Mouse (Mus musculus) frontal cortex, postnatal 10 days (tissue): ENCODE results near the gene Tmtc2.

Source experiments
- DNase-seq, 2 experiments: peaks; one replicate each; pipeline ENCODE4 v3.0.0; 2022; ENCODE audit warnings: low spot score in 2 of 2, mixed read lengths in 1 of 2

The Tmtc2 gene

DNA sequence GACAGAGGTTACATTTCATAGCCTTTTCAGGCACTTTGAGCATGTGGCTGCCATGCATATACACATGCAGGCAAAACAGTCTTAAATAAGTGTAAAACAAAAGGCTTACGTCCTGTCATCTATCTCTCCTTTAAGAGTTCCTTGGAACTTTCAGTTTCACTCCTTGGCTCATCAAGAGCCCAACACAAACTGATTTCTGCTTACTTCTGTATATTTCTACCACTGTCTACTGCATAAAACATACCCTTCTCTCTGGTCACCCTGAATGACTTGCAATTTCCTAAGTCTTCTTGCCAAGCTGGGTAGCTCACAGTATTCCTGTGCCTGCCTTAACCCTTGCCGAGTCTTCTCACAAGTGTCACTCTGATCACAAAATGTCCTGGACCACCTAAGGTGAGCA, 26.2 kb downstream of the Tmtc2 start:
- DNase-seq, result no peak

DNA sequence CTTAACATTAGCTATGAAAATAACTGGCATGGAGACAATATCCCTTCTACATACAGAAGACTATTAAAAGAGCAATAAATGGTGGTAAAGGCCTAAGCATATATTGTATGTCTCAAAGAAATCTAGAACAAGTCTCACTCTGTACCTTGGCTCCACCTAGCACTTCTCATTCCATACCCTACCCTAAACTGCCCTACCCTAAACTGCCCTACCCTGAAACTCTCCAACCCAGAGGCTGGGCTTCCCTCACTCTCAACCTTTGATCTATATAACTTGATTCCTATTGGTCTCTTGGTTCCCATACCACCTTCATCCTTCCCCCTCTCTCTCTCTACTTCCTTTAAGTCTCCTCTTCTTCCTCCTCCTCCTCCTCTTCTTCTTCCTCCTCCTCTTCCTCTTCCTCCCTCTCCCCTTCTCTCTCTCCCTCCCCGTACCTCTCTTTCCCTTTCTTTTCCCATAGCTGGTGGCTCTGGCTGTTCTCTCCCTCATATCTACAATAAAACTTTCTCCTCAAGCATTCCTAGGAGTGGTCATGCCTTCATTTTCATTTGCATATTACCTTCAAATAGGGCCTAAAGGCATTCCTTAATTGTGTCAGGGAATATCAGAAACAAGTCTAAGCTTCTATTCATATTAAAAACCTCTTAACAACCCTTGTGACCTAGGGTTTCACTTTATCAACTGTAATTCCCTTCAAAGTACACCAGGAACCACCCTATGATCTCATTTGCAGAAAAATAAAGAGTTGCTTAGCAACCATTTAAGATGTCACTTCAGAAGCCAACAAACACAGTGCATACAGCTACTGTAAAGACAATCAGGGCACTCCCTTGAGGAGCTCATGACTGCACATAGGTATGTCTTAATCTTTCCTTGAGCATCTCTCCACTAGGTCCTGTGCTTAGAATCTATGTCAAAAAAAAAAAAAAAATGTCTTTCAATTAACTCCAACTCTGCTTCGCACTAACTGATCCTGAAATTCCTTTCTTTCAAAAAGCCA, 29.9 kb downstream of the Tmtc2 start:
- DNase-seq, result no peak

- no peak for DNase-seq
Measured at GRCm38 (mm10) chr10:105542081-105542480, 32.2 kb downstream of the Tmtc2 start.

- DNase-seq, result no peak
Measured at GRCm38 (mm10) chr10:105539697-105540096, 34.6 kb downstream of the Tmtc2 start.

DNA sequence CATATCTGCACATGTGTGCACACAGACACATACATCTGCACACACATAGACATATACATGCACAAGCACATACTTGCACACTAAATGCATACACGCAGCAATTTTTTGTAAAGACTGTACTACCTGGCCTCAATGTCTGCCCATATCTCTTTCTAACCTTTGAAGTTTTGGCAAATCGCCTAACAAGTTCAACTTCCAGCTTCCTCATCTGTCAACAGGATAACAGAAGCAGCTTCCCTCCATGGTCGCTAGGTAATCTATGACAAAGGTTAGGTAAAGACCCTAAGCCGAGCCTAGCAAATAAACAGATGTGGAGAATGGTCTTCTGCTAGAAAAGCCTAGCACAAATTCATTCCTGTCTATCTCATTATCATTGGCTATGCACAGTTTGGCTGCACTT, 37.3 kb downstream of the Tmtc2 start:
- DNase-seq, result no peak

DNA sequence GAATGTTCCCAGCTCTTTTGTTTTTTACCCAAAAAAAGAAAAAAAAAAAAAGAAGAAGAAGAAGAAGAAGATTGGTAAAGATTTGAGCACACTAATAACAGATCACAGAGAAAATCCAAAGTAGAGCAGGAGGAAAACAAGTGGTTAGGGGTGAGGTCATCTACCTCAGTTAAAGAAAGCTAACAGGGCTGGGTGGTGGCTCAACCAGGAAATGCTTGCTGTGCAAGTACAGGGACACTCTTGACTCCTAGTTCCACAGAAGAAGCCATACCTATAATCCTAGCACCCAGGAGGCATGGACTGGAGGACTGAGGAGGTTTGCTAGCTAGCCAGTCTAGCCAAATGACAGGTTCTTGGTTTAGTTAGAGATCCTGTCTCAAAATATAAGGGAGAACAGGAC, 38.4 kb downstream of the Tmtc2 start:
- no peak for DNase-seq

DNA sequence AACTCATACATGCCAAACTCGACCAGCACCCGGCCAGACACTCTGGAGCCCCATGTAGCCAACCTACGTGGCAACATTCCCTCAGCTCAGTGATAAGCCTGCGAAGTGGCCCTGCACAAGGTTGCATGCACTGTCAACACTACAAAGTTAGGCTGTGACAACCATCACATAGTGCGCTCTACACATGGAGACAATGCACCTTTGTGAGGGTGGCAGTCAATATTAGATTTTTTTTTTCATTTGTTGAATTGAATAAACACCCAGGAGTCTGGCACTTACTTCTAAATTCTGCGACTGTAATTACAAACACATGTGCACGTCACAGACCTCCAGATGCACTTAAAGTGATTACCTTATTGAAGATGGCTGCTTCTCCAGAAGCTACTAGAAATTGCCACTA, 41.5 kb downstream of the Tmtc2 start:
- DNase-seq, result no peak

GRCm38 (mm10) chr10:105532019-105532525, 42.2 kb downstream of the Tmtc2 start:
- no peak for DNase-seq

DNA sequence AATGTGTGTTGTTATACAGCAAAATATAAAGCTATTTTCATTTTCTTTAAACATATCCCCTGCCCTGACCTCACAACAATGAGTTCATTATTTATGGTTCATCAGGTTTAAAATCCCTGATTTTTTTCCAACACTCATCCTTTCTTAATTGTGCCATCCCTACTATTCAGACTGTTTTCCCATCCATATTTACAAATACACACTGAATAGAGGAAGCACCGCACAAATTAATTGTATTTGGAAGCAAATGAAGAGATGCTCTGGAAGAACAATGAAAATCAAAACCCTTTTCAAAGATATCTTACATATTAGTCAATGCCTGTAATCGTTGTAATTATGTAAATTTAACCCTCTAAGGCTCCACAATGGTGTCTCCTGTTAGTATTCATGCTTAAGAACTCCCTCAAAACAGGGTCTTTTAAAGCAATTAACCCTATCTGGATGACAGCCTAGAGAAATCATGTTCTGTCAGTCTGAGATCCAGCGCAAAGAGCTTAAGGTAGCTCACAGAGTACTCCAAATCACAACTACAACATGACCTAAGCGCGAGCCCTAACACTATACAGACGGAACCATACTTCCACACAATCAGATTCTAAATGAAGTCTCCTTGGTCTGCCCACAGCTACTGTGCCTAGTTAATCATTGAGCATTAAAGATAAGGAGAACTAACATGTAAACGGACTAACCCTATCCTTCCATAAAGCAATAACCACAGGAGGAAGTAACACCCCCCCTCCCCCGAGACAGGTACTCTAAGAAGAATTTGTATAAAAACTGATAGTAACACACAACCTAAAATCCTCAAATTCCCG, 43.0 kb downstream of the Tmtc2 start:
- DNase-seq, result no peak

DNA sequence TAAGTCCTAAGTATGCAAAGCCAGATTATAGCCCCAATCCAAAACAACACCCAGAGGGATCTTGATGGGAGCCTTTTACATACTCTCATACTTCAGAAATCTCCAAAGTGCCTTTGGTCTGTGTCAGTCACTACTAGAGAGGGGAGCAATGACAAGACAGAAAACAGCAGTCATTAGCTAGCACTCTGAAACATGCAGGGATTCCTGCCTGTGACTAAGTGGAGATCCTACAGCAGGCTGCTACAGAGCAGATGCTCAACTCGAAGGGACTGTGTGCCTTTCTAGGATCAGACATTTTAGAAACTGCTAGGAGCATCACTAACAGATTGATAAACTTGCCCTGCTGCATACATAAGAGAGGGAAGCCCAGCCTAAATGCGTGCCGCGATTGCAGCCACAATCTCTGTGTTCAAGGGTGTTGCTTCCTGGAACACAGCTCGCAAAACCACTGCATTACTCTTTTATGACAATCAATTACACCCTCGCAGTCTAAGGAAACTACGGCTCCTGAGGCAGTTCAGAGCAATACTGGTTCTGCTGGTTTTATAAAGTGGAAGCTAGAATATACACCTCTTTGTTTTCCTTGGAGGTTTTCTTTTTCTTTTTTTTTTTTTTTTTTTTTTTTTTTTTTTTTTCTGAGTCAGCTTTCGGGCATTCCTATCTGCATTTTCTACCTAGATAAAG, 50.7 kb downstream of the Tmtc2 start:
- DNase-seq, result no peak

DNA sequence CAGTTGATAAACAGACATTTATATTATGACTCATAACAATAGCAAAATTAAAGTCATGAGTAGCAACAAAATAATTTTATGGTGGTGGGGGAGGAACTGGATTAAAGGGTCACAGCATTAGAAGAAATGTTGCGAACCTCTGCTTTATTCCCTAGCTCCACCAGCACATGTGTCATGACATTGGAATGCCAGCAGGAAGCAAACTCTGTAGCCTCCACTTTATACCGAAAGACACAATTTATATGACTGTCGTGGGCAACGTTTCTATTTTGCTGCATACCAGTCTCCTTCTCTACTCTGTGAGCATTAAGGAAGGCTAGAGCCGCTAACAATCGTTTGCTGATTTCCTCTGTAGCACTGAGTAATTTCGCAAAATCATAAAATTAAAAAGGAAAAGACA, 51.8 kb downstream of the Tmtc2 start:
- no peak for DNase-seq

DNA sequence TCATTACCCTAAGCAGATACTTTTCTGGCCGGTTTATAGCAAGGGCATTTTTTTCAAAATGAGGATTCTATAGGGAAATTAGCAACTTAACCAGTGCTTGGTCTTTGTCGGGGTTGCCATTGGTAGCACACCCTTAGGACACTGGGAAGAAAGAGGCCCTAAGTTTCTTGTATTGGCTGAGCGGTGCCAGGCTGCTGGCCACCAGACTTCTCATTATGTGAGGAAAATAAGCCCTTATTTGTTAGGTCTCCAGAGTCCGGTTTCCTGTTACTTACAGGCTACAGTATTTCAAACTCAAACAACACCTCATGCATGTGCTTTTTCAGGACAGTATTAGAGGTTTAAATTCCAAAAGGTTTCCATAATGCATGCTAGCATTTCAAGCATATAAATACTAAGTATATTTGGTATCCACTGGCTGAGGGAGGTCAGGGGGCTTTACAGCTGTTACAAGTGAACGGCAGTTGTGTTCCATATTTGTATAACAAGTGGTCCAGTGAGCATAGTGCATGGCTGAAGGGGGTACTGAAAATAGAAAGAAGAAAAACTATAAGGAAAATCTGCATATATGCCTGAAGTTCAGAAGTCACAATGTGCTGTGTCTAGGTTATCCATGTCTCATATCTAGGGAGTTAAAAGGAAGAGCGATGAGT, 55.0 kb downstream of the Tmtc2 start:
- DNase-seq, result no peak

GRCm38 (mm10) chr10:105518144-105518543, 56.1 kb downstream of the Tmtc2 start:
- DNase-seq, result no peak

DNA sequence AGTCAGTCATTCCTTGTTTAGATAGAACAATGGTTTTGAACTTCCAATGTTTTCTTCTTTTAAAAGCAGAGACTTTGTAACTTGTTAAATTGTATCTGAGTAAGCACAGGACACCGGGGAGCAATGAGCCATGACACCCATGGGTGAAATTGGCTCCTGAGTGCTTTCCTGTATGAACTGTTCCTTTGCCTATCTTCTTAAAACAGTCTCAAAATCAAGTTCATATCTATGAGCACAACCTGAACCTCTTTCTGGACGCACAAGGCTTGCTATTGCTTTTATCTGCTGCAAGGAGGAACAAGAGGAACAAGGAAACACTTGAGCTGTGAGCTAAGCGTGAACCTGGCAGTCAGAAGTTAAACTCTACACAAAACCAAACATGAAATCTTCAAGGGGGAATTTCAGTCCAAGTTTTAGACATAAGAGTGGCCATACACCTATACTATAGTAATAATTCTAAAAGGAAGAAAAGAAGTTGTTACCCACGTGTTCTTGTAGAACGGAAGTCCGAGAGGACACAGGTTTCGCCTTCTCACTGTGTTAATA, 60.4 kb downstream of the Tmtc2 start:
- DNase-seq, result no peak

DNA sequence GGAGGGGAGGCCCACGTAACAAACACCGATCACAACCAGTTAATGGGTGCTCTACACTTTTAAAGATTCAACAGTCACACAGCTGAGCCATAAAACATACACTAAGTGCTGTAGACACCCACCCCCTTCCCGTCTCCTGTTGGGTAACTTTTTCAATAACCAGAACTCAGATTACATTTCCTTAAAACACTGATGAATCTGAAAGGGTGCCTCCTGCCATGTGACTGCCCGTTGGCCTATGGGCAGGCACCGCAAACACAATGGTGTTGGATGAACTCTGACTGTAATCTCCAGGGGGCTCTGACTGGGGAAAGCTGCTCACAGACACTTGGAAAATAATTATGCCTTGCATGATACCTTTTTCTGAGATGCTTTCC, 64.4 kb downstream of the Tmtc2 start:
- DNase-seq, result no peak

- DNase-seq, result no peak
Measured at GRCm38 (mm10) chr10:105509146-105509895, 64.9 kb downstream of the Tmtc2 start.

- DNase-seq, result no peak
Measured at GRCm38 (mm10) chr10:105507982-105508786, 66.1 kb downstream of the Tmtc2 start.

DNA sequence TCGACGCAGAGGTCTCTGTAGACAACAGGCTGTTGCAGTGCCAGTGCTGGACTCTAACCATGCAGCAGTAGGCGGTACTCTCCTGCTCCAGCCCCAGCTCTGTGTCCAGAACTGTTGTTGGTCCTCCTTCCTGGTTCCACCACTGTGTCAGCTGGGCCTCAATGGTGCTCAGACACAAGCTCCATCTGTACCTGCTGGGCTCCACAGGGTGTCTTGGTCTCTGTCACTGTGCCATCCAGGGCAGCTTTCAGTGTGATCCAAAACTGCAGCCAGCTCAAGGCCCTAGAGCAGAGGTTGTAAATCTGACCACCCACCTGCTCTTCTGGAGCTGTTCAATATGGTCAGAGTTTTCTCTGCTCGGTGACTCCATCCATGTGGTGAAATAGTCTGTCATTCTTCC, 68.2 kb downstream of the Tmtc2 start:
- DNase-seq, result no peak

GRCm38 (mm10) chr10:105504472-105504871, 69.8 kb downstream of the Tmtc2 start:
- DNase-seq, result no peak

DNA sequence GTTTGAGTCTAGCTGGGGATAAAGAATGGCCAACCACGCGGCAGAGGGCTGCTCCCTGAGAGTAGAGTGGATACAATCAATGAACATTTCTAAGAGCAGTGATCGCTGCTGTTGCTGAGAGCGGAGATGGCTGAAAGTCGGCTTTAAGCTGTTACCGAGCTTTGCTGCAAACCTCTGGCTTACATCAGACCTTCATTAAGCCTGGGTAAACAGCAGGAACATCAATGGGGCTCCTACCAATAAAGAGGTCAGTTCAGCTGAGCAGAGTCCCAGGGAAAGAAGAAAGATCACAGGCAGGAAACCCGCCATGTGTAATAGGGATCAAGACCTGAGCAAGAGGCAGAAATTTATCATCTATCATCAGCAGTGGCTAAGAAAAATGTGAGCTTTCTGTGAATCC, 72.5 kb downstream of the Tmtc2 start:
- no peak for DNase-seq
